Mouse (Mus musculus) neutrophil, adult 65 days (primary cell): ENCODE results near the gene Gm5127. TPM values are rescaled to one million over a fixed set of nuclear protein-coding genes. Genes with fewer than 3 reads are reported as not detected.

Experiments
- total RNA-seq: library from RNA; stranded (reverse); gene quantifications from 2 replicates; pipeline ENCODE4 v1.2.4, GENCODE M21; 2023

The Gm5127 gene
- total RNA-seq = 0.27 TPM in 1 of 2 replicates, not detected in the other

GRCm38 (mm10) chrX:106582886-106583285, at the start of gene Gm5127:
Gene Gm5127 (plus strand): TSS chrX:106583186.

GRCm38 (mm10) chrX:106603386-106603785, 20.4 kb downstream of the Gm5127 start, which contains the start of gene Cysltr1:
Gene Cysltr1 (minus strand): TSS chrX:106603679.

Other genes with a start within 250 kb of the Gm5127 start
- not detected in 2 replicates for gene Fndc3c1, start 97.8 kb upstream of the Gm5127 start, total RNA-seq
- gene Cysltr1, start 20.5 kb downstream of the Gm5127 start, total RNA-seq = 1.0 and 1.6 TPM in 2 replicates